Mouse (Mus musculus): ENCODE measurements around the gene Ccdc85a. TPM values are rescaled to one million over a fixed set of nuclear protein-coding genes. Genes with fewer than 3 reads are reported as not detected.

Ccdc85a gene
- polyA plus RNA-seq, 1 experiment: not detected

GRCm38 (mm10) chr11:28541307-28541706 lies 42.8 kb downstream of the Ccdc85a start:
- Histone ChIP-seq H3K79me2 (ENCODE audit: control insufficient read depth, insufficient read depth) (no peaks in the 10 kb centered on the region), H3K79me3 (ENCODE audit: low read depth) (no peaks in the 10 kb centered on the region), H3ac (ENCODE audit: control insufficient read depth, insufficient read length, low read depth) (no peak overlapping the region), H3K4me3 (ENCODE audit: insufficient read depth, poor library complexity, severe bottlenecking) (no peak overlapping the region), H3K27me3 (ENCODE audit: control insufficient read depth, insufficient read depth, insufficient read length) (no peaks in the 10 kb centered on the region), H3K36me3 (ENCODE audit: control insufficient read depth, insufficient read depth) (no peaks in the 10 kb centered on the region)
- TF ChIP-seq MAX (IDR thresholded peaks at IDR 0.05): no peak
- no peak for TF ChIP-seq CTCF (IDR thresholded peaks at IDR 0.05; ENCODE audit: control insufficient read depth, insufficient read depth, insufficient read length)
- TF ChIP-seq MYOD1 (IDR thresholded peaks at IDR 0.05; ENCODE audit: control insufficient read depth, insufficient read length, low read depth): no peak
- TF ChIP-seq MYOG (IDR thresholded peaks at IDR 0.05; ENCODE audit: control insufficient read depth, extremely low read depth, insufficient read length): no peak
- no peak for TF ChIP-seq USF1 (IDR thresholded peaks at IDR 0.05; ENCODE audit: low read depth)
- TF ChIP-seq FOSL1 (IDR thresholded peaks at IDR 0.05; ENCODE audit: insufficient read depth, low read length, poor library complexity, severe bottlenecking): no peak
- no peak for TF ChIP-seq CEBPB (IDR thresholded peaks at IDR 0.05; ENCODE audit: low read depth)

GRCm38 (mm10) chr11:28533286-28533685 lies 50.8 kb downstream of the Ccdc85a start:
- TF ChIP-seq MYOG (IDR thresholded peaks at IDR 0.05; ENCODE audit: control insufficient read depth, extremely low read depth, insufficient read length) (no peak), CEBPB (IDR thresholded peaks at IDR 0.05; ENCODE audit: low read depth) (no peak), MAX (IDR thresholded peaks at IDR 0.05) (no peak), FOSL1 (IDR thresholded peaks at IDR 0.05; ENCODE audit: insufficient read depth, low read length, poor library complexity, severe bottlenecking) (no peak), USF1 (IDR thresholded peaks at IDR 0.05; ENCODE audit: low read depth) (no peak), MYOD1 (IDR thresholded peaks at IDR 0.05; ENCODE audit: control insufficient read depth, insufficient read length, low read depth) (no peak), CTCF (IDR thresholded peaks at IDR 0.05; ENCODE audit: control insufficient read depth, insufficient read depth, insufficient read length) (no peak)
- no peaks in the 10 kb centered on the region for H3K79me2 ChIP-seq (ENCODE audit: control insufficient read depth, insufficient read depth)
- H3K4me3 ChIP-seq (ENCODE audit: insufficient read depth, poor library complexity, severe bottlenecking): no peak overlapping the region
- H3K27me3 ChIP-seq (ENCODE audit: control insufficient read depth, insufficient read depth, insufficient read length): no peaks in the 10 kb centered on the region
- H3K79me3 ChIP-seq (ENCODE audit: low read depth): no peaks in the 10 kb centered on the region
- no peak overlapping the region for H3ac ChIP-seq (ENCODE audit: control insufficient read depth, insufficient read length, low read depth)
- H3K36me3 ChIP-seq (ENCODE audit: control insufficient read depth, insufficient read depth): no peaks in the 10 kb centered on the region

- Histone ChIP-seq H3K36me3 (ENCODE audit: control insufficient read depth, insufficient read depth) (no peaks in the 10 kb centered on the region), H3K79me2 (ENCODE audit: control insufficient read depth, insufficient read depth) (no peaks in the 10 kb centered on the region), H3K27me3 (ENCODE audit: control insufficient read depth, insufficient read depth, insufficient read length) (no peaks in the 10 kb centered on the region), H3K79me3 (ENCODE audit: low read depth) (no peaks in the 10 kb centered on the region), H3ac (ENCODE audit: control insufficient read depth, insufficient read length, low read depth) (no peak overlapping the region), H3K4me3 (ENCODE audit: insufficient read depth, poor library complexity, severe bottlenecking) (no peak overlapping the region)
- TF ChIP-seq MAX (IDR thresholded peaks at IDR 0.05) (no peak), CEBPB (IDR thresholded peaks at IDR 0.05; ENCODE audit: low read depth) (no peak), MYOG (IDR thresholded peaks at IDR 0.05; ENCODE audit: control insufficient read depth, extremely low read depth, insufficient read length) (no peak), FOSL1 (IDR thresholded peaks at IDR 0.05; ENCODE audit: insufficient read depth, low read length, poor library complexity, severe bottlenecking) (no peak), CTCF (IDR thresholded peaks at IDR 0.05; ENCODE audit: control insufficient read depth, insufficient read depth, insufficient read length) (no peak)
Observed at GRCm38 (mm10) chr11:28501190-28501589, 82.9 kb downstream of the Ccdc85a start.

- TF ChIP-seq MAX (IDR thresholded peaks at IDR 0.05): no peak
- no peak for TF ChIP-seq FOSL1 (IDR thresholded peaks at IDR 0.05; ENCODE audit: insufficient read depth, low read length, poor library complexity, severe bottlenecking)
- no peak for TF ChIP-seq USF1 (IDR thresholded peaks at IDR 0.05; ENCODE audit: low read depth)
- no peak for TF ChIP-seq CTCF (IDR thresholded peaks at IDR 0.05; ENCODE audit: control insufficient read depth, insufficient read depth, insufficient read length)
- TF ChIP-seq MYOD1 (IDR thresholded peaks at IDR 0.05; ENCODE audit: control insufficient read depth, insufficient read length, low read depth): no peak
- TF ChIP-seq MYOG (IDR thresholded peaks at IDR 0.05; ENCODE audit: control insufficient read depth, extremely low read depth, insufficient read length): no peak
- no peak for TF ChIP-seq CEBPB (IDR thresholded peaks at IDR 0.05; ENCODE audit: low read depth)
- Histone ChIP-seq H3K79me3 (ENCODE audit: low read depth) (no peaks in the 10 kb centered on the region), H3ac (ENCODE audit: control insufficient read depth, insufficient read length, low read depth) (no peak overlapping the region), H3K36me3 (ENCODE audit: control insufficient read depth, insufficient read depth) (no peaks in the 10 kb centered on the region), H3K79me2 (ENCODE audit: control insufficient read depth, insufficient read depth) (no peaks in the 10 kb centered on the region), H3K4me3 (ENCODE audit: insufficient read depth, poor library complexity, severe bottlenecking) (no peak overlapping the region), H3K27me3 (ENCODE audit: control insufficient read depth, insufficient read depth, insufficient read length) (no peaks in the 10 kb centered on the region)
Observed at GRCm38 (mm10) chr11:28497034-28497433, 87.1 kb downstream of the Ccdc85a start.

GRCm38 (mm10) chr11:28493362-28493761 lies 90.8 kb downstream of the Ccdc85a start:
- no peaks in the 10 kb centered on the region for H3K36me3 ChIP-seq (ENCODE audit: control insufficient read depth, insufficient read depth)
- H3K27me3 ChIP-seq (ENCODE audit: control insufficient read depth, insufficient read depth, insufficient read length): no peaks in the 10 kb centered on the region
- H3K79me3 ChIP-seq (ENCODE audit: low read depth): no peaks in the 10 kb centered on the region
- TF ChIP-seq CTCF (IDR thresholded peaks at IDR 0.05; ENCODE audit: control insufficient read depth, insufficient read depth, insufficient read length): no peak
- no peak for TF ChIP-seq CEBPB (IDR thresholded peaks at IDR 0.05; ENCODE audit: low read depth)
- H3K4me3 ChIP-seq (ENCODE audit: insufficient read depth, poor library complexity, severe bottlenecking): no peak overlapping the region
- no peak overlapping the region for H3ac ChIP-seq (ENCODE audit: control insufficient read depth, insufficient read length, low read depth)
- H3K79me2 ChIP-seq (ENCODE audit: control insufficient read depth, insufficient read depth): no peaks in the 10 kb centered on the region

- no peaks in the 10 kb centered on the region for H3K79me2 ChIP-seq (ENCODE audit: control insufficient read depth, insufficient read depth)
- no peak overlapping the region for H3ac ChIP-seq (ENCODE audit: control insufficient read depth, insufficient read length, low read depth)
- H3K36me3 ChIP-seq (ENCODE audit: control insufficient read depth, insufficient read depth): no peaks in the 10 kb centered on the region
- no peak overlapping the region for H3K4me3 ChIP-seq (ENCODE audit: insufficient read depth, poor library complexity, severe bottlenecking)
- TF ChIP-seq MYOD1 (IDR thresholded peaks at IDR 0.05; ENCODE audit: control insufficient read depth, insufficient read length, low read depth) (no peak), CTCF (IDR thresholded peaks at IDR 0.05; ENCODE audit: control insufficient read depth, insufficient read depth, insufficient read length) (no peak), CEBPB (IDR thresholded peaks at IDR 0.05; ENCODE audit: low read depth) (no peak), MYOG (IDR thresholded peaks at IDR 0.05; ENCODE audit: control insufficient read depth, extremely low read depth, insufficient read length) (no peak), FOSL1 (IDR thresholded peaks at IDR 0.05; ENCODE audit: insufficient read depth, low read length, poor library complexity, severe bottlenecking) (no peak), USF1 (IDR thresholded peaks at IDR 0.05; ENCODE audit: low read depth) (no peak), MAX (IDR thresholded peaks at IDR 0.05) (no peak)
- H3K79me3 ChIP-seq (ENCODE audit: low read depth): no peaks in the 10 kb centered on the region
- H3K27me3 ChIP-seq (ENCODE audit: control insufficient read depth, insufficient read depth, insufficient read length): no peaks in the 10 kb centered on the region
Observed at GRCm38 (mm10) chr11:28491330-28491729, 92.8 kb downstream of the Ccdc85a start.

Measured in C2C12 (cell line).